Mouse (Mus musculus) spleen, adult 2 months (tissue): ENCODE results near the gene Lum.

Experiments used
- CTCF ChIP-seq: fragments of 200-500 bp; IDR thresholded peaks from 2 replicates; pipeline ENCODE4 v1.5.1; 2011; ENCODE audit warnings: mild to moderate bottlenecking, inconsistent platforms; ENCODE audit not compliant: insufficient read depth, insufficient read length, insufficient replicate concordance; ENCODE audit errors: extremely low read depth
- POLR2A ChIP-seq: fragments of 200-500 bp; IDR thresholded peaks from 2 replicates; pipeline ENCODE4 v1.6.1; 2011; ENCODE audit warnings: low read depth, low read length, inconsistent platforms

- TF ChIP-seq CTCF (no peak), POLR2A (no peak)
These were observed 36.8 kb downstream of the Lum start for GRCm38 (mm10) chr10:97601744-97602143.
